Mouse (Mus musculus) megakaryocyte, adult 5-6 weeks (primary cell): ENCODE measurements around the gene Syncrip. TPM values are rescaled to one million over a fixed set of nuclear protein-coding genes. Genes with fewer than 3 reads are reported as not detected.

Experiments used
- ATAC-seq: 2 replicates; pipeline ENCODE4 v1.8.0; 2016; ENCODE audit warnings: mild to moderate bottlenecking, inconsistent platforms; ENCODE audit not compliant: poor library complexity, severe bottlenecking
- total RNA-seq, 2 experiments: library from RNA; stranded (forward) in 1 of 2; stranded (reverse) in 1 of 2; fragments of 153-499, 151-499 nt in 1 of 2; fragments of 221-1000, 200-1000 nt in 1 of 2; gene quantifications; 2 replicates each; pipeline versions ENCODE4 v1.2.3 to v1.2.4; 2015 to 2017

Syncrip gene
- total RNA-seq (2015), result 113 and 121 TPM in 2 replicates
- 116 and 128 TPM in 2 replicates for total RNA-seq (2017)

DNA sequence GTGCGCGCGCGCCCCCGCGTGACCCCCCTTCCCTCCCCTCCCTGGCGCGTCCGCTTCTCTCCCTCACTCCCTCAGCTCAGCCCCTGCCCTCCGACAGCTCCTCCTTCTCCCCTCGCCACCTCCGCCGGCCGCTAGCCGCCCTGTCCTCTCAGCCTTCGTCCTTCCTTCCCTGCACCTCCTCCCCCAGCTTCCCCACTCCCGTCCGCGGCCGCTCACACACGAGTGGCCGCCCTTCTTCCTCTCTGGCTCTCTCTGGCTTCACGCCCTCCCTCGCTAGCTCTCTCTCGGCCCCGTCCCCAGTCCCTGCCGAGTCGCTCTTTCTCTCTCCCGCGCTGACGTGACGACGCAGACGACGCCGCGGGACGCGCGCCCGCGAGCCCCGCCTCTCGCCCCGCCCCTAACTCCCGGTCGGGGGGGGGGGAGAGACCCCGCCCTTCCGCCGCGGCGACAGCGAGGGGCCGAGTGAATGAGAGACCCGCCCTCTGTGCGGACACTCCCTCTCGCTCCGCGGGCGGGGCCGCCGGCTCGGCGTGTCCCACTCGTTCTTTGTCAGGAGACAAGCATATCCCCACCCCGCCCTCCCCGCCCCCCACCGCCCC is at the start of gene Syncrip:
Syncrip (minus strand) TSS at position 345 of the 599 bp plus-strand sequence.
- ATAC-seq, result peak; percentile 71

GRCm38 (mm10) chr9:88529979-88530580 is 47.7 kb upstream of the Syncrip start:
- peak; percentile 65 for ATAC-seq

DNA sequence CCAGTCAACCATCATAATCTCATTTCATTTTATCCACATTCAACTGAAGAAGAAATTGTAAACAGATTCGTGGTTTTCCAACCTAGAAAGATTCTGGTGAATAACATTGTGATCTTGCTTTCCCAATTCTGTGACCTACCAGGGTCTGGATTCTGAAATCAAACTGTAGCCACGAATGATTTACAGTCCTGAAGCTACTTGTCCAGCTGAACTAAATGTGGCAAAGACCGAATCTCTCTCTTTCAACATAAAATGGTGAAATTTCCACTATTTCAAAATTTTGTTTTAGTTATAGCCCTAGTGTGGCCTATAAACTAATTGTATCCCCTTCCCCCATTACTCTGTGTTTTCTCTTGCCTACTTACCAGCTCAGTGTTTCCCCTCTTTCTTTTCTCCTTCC is 47.2 kb upstream of the Syncrip start:
- no peak for ATAC-seq

GRCm38 (mm10) chr9:88528736-88529135 is 46.4 kb upstream of the Syncrip start:
- no peak for ATAC-seq

DNA sequence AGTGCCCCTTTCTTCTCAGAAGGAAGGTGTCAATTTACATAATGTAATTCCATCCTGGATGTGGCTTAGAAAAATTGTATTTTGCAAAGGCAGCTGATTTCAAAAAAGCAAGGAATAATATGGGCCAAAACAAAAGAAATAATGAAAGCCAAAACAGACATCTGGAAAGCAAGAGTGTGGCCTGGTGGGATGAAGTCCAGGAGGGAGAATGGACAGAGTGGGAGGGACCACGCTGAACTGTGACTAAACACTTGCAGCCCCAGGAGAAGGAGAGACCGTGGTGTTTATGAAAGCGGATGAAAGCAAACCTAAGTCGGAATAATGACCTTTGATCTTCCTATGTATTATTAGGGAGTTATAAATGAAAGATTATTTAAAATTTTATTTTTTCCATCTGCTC is 45.6 kb upstream of the Syncrip start:
- ATAC-seq, result no peak

DNA sequence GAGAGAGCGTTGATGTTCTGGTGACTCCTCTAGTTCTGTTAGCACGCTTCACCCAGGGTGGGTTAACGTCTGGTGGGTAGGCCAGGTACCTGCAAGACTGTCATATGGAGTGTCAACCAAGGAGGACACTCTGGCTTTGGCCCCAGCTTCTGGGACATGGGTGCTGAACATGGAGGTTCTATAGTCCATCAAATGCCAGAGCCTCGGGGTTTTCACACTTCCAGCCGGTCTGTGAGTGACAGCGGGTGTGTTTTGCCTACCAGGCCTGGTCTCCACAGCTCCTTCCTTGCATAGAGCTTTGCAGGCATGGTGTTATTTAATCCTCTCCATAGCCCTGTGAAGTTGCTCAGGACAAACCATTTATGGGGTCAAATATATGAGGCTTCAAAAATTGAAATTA is 43.0 kb upstream of the Syncrip start:
- ATAC-seq, result no peak

- no peak for ATAC-seq
Observed at GRCm38 (mm10) chr9:88524796-88525195, 42.4 kb upstream of the Syncrip start.

DNA sequence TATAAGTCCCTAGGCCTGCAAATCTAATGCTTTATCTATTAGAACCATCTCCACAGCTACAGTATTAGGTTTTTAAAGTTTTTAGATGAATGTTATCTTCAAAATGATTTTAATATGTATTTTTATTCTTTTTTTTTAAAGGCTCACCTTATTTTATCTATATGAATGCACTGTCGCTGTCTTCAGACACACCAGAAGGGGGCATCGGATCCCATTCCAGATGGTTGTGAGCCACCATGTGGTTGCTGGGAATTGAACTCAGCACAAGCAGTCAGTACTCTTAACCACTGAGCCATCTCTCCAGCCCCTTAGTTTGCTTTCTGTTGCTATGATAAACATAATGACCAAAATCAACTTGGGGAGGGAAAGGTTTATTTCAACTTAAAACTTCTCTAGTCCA is 42.0 kb upstream of the Syncrip start:
- no peak for ATAC-seq

- ATAC-seq, result no peak
Observed at GRCm38 (mm10) chr9:88523335-88523668, 40.9 kb upstream of the Syncrip start.

DNA sequence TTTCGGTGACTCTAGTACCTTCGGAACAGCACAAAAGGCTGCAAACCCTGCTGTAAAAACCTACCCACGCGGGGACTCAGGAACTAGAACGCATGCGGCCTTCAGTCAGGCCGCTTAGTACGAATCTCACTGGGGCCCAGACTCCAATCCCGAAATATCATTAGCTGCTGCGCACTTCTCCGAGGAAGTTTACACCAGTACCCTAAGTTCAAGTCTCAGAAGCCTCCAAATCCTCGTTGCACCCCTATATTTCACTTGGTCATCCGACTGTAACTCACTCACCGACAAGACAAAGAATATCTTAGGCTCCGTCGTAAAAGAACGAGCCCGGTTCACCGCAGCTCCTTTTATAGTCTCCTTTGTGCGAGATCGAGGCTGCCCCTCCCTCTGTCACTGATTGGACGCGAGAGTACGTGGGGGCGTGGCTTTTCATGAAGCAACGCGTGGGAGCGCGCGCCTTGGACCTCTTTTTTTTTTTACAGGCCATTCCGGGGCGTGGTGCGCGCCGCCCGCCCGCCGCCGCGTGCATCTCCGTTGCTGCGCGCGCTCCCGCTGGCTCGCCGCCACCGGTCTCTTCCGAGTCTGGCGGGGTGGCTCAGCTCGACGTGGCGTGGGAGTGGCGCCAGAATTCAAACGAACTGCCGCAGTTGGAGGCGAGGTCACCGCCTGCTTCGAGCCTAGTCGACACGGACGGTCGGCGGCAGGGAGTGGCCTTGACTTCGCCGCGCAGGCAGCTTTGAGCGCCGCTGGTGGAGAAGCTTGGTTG is 40.4 kb upstream of the Syncrip start:
- ATAC-seq, result peak; percentile 85

DNA sequence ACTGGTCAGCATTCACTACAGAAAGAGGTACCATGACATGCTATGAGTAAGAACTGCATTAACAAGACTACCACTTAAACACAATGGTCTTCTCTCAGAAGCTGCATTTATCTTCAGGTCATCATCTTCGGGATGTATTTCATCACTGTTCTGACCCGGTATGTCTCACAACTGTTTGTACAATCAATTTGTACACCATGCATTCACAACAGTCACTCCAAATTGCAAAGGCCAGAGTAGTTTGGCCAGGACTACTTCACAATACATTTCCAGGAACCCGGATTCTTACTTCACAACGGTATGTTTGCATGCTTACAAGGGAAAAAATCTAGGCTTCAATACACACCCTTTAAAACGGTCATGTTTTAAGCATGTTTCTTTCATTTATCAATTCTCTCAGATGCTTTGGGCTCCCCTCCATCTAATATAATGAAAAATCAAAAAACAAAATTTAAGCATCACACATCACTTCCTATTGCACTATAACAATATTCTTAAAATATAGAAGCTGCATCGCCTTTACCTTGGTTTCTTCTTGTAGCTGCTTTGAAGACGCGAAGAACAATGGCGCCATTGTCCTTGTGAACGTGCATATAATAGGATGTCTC is 39.7 kb upstream of the Syncrip start:
- ATAC-seq, result no peak

GRCm38 (mm10) chr9:88520849-88521483 is 38.6 kb upstream of the Syncrip start:
- ATAC-seq, result no peak

DNA sequence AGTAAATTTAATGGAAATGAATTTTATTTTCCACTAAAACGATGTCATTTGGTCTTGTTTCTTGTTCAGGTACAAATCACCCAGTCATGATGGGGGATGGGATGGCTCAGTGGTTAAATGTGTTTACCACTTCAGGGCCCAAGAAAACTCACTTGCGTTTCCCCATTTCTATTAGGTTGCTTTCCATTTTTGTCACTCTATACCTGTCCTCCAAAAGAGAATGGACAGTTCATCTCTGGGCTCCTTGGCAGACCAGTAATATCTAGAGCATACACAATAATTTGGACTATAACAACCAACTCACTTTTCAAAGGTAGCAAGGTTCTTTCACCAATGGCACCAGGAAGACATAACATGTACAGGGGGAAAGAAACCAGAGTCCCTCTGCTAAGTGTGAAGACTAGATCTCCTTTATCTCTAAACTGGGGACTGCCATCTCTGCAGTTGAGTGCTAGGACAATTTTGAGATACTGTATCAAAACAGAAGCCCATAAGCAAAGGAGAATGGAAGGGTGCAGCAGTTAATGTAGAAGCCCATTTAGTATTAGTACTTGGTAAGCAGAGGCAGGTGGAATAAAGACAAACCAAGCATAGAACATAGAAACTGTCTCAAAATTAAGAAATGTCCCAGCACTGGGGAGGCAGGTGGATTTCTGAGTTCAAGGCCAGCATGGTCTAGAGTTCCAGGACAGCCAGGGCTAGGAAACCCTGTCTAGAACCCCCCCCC is 37.9 kb upstream of the Syncrip start:
- ATAC-seq, result no peak

GRCm38 (mm10) chr9:88519390-88520121 is 37.2 kb upstream of the Syncrip start:
- no peak for ATAC-seq

DNA sequence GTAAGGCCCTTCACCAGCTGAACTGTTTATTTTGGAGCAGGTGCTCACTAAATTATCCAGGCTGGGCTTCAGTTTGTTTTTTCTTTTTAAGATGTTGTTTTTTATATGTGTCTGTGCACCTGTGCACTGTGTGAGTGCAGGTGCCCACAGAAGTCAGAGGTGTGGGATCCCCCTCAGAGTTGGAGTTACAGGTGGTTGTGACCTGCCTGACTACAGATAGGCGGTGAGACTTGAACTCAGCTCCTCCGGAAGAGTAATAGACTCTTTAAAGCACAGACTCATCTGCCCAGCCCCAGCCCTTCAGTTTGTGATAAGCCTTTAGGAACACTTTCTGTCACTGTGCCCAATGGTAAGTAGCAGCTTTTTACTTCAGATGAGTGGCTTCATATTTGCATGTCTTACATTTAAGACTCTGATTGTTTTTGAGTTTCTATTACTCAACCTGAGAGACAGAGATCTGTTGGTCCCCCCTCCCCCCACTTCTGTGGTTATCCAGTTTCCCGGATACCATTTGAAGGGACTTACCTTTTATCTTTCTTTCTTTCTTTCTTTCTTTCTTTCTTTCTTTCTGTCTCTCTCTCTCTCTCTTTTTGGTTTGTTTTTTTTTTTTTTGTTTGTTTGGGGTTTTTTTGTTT is 34.1 kb upstream of the Syncrip start:
- ATAC-seq, result no peak

- ATAC-seq, result no peak
Observed at GRCm38 (mm10) chr9:88515546-88515945, 33.2 kb upstream of the Syncrip start.

DNA sequence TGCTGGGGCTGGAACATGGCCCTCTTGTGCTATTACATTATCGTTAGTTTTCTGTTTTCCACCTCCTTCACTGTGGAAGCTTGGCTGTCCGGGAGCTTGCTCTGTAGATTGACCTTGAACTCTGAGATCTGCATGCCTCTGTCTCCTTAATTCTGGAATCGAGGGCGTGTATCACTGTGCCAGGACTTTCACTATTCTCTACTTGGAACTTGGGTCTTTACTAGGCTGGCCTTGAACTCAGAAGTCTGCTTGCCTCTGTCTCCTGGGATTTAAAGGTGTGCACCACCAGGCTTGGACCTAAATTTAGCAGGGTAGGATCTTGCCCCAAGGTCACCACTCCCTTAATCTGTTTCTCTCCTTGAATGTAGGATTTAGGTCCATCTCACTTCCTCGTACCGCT is 19.5 kb upstream of the Syncrip start:
- no peak for ATAC-seq

DNA sequence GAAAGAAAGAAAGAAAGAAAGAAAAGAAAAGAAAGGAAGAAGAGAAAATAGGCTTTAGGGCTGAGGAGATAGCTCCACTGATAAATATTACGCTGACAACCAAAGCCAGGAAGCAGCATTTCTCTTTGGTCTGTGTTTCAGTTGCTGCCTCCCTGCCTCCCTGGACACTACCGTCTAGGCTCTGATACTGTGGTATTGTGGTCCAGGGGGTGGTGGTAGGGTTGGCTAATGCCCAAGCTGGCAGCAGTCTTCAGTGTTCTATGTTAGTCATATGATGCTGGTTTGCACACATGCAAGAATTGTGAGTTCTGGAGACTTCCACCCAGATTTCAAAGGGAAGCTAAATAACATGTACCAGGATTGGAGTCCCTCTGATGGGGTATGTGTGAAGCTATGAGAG is 17.7 kb upstream of the Syncrip start:
- peak; percentile 38 for ATAC-seq

DNA sequence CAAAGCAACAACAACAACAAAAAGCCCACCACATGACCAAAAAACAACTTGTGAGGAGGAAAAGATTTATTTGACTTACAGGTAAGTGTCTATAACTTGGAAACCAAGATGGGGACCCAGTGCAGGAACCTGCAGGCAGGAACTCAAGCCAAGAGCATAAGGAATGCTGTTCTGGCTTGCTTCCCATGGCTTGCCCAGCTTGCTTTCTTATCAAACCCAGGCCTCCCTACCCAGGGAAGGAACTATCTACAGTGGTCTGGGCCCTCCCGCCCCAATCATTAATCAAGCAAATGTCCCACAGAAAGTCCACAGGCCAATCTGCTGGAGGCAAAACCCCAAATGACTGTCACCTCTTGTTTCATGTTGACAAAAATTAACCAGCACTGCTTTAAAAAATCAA is 10.1 kb upstream of the Syncrip start:
- no peak for ATAC-seq

GRCm38 (mm10) chr9:88484531-88484930 is 2.2 kb upstream of the Syncrip start:
- no peak for ATAC-seq
